Mouse (Mus musculus) embryonic facial prominence, embryonic 10.5 days (tissue): ENCODE data around the gene Rimbp2. TPM values are rescaled to one million over a fixed set of nuclear protein-coding genes. Genes with fewer than 3 reads are reported as not detected.

Experiments used
- DNase-seq: peaks from one replicate; pipeline ENCODE4 v3.0.0-alpha.2; 2017; ENCODE audit warnings: low spot score
- H3K27ac ChIP-seq: fragments of 300-500 bp; sonication (generic); replicated peaks from 2 replicates; pipeline ENCODE4 v1.5.1; 2016; ENCODE audit warnings: mild to moderate bottlenecking
- H3K27me3 ChIP-seq: fragments of 300-500 bp; sonication (generic); replicated peaks from 2 replicates; pipeline ENCODE4 v1.6.1; 2016; ENCODE audit warnings: low read depth, mild to moderate bottlenecking; ENCODE audit not compliant: poor library complexity, severe bottlenecking
- H3K36me3 ChIP-seq: fragments of 300-500 bp; sonication (generic); replicated peaks from 2 replicates; pipeline ENCODE4 v1.6.1; 2016; ENCODE audit warnings: mild to moderate bottlenecking, moderate library complexity
- H3K4me1 ChIP-seq: fragments of 300-500 bp; sonication (generic); 2 replicates; pipeline ENCODE4 v1.6.1; 2016
- H3K4me3 ChIP-seq: fragments of 300-500 bp; sonication (generic); 2 replicates; pipeline ENCODE4 v1.5.1; 2016; ENCODE audit warnings: mild to moderate bottlenecking, moderate library complexity
- H3K9me3 ChIP-seq: fragments of 300-500 bp; sonication (generic); 2 replicates; pipeline ENCODE4 v1.6.1; 2016; ENCODE audit warnings: mild to moderate bottlenecking
- whole genome bisulfite sequencing: fragments of 180-500 bp; shearing (Covaris S2); methylation state at CpG from one replicate; pipeline ENCODE4 v1.1.7; 2016; 5-methylcytosine and 5-hydroxymethylcytosine counted together
- polyA plus RNA-seq: library from polyadenylated mRNA; unstranded; fragments of >200 nt; fragmentation: Nextera tagmentation; extraction: Ambion mirVana; gene quantifications from 2 replicates; pipeline ENCODE4 v1.2.1, GENCODE M21; 2016

The Rimbp2 gene
- polyA plus RNA-seq, 1 experiment from 2014 or later = 0.42 TPM

DNA sequence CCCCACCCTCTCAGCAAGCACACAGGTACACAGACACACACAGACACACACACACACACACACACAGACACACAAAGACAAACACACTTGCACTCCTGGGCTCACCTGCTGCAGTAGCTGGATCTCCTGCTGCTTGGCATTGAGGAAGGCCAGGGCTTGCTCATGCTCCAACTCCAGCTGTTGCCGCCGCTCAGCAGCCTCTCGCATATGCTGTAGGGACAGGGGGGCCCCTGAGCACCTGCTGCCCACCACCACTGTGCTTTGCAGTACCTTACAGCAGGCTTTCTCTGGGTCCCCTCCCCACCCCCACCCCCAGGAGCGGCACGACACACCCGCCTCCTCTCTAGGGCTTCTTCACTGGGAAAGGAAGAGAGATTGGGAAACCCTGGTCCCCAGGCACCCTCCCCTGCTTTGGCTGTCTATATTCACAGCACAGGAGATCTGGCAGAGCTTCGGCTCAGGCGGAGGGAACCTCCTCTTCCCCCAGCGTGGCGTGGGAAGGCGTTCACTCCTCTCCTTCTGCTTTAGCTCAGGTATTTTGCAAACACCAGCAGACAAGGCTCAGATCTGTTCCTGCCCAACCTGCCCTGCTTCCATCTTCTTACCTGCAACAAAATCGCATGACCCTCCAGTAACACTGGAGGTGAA, 133.5 kb downstream of the Rimbp2 start:
- no peaks in the 10 kb centered on the region for H3K36me3 ChIP-seq
- 57% methylated on average over 12 of the region's 12 CpGs for WGBS
- no peaks in the 10 kb centered on the region for H3K9me3 ChIP-seq
- no peaks in the 10 kb centered on the region; the same call in 1 of the 2 replicates for H3K27me3 ChIP-seq
- no peak overlapping the region for H3K4me3 ChIP-seq
- H3K4me1 ChIP-seq = no peaks in the 10 kb centered on the region
- no peak overlapping the region for H3K27ac ChIP-seq
- DNase-seq = no peak

- no peaks in the 10 kb centered on the region for H3K4me1 ChIP-seq
- DNase-seq = no peak
- no peaks in the 10 kb centered on the region for H3K36me3 ChIP-seq
- 80% methylated on average over 8 of the region's 8 CpGs for WGBS
- no peak overlapping the region for H3K4me3 ChIP-seq
- peaks cover 17% of the 10 kb centered on the region for H3K27me3 ChIP-seq
- no peak overlapping the region for H3K27ac ChIP-seq
- no peaks in the 10 kb centered on the region for H3K9me3 ChIP-seq
Measured at GRCm38 (mm10) chr5:128815629-128816028, 137.7 kb downstream of the Rimbp2 start.

GRCm38 (mm10) chr5:128815078-128815477, 138.2 kb downstream of the Rimbp2 start:
- DNase-seq = no peak
- WGBS = 80% methylated on average over 6 of the region's 6 CpGs
- H3K27ac ChIP-seq = no peak overlapping the region
- H3K27me3 ChIP-seq = peaks cover 17% of the 10 kb centered on the region
- H3K9me3 ChIP-seq = no peaks in the 10 kb centered on the region
- H3K4me3 ChIP-seq = no peak overlapping the region
- 0 out of 2 replicates have a peak, but pooled peaks cover 3% of the 10 kb centered on the region for H3K4me1 ChIP-seq
- no peaks in the 10 kb centered on the region for H3K36me3 ChIP-seq

- no peaks in the 10 kb centered on the region for H3K9me3 ChIP-seq
- peaks cover 17% of the 10 kb centered on the region for H3K27me3 ChIP-seq
- no peak overlapping the region for H3K4me3 ChIP-seq
- no peaks in the 10 kb centered on the region for H3K36me3 ChIP-seq
- no peak overlapping the region for H3K27ac ChIP-seq
- DNase-seq = peak; percentile 37
- 0 out of 2 replicates have a peak, but pooled peaks cover 5% of the 10 kb centered on the region for H3K4me1 ChIP-seq
- WGBS = 25% methylated on average over 11 of the region's 11 CpGs
Measured at GRCm38 (mm10) chr5:128813121-128813520, 140.2 kb downstream of the Rimbp2 start.

DNA sequence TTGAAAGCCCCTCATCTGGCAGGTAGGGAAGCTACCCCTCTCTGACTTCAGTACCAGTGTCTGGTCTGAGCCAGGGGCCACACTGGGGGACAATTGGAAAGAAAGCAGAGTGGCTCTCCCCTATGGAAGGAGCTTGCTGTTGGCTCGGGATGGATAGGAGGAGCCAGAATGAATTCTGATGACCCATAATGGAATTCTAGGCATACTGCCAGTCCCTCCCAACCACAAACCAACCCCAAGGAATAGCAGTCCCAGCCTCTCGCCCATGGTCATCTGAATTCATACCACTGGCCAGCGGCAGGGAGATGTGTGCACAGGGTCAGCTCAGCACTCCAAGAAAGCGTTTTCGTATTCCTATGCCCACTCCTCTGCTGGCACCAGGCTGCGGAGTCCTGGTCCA, 141.9 kb downstream of the Rimbp2 start:
- Histone ChIP-seq H3K36me3 (no peaks in the 10 kb centered on the region), H3K9me3 (no peaks in the 10 kb centered on the region), H3K4me3 (no peak overlapping the region), H3K27ac (no peak overlapping the region), H3K27me3 (peaks cover 17% of the 10 kb centered on the region), H3K4me1 (0 out of 2 replicates have a peak, but pooled peaks cover 5% of the 10 kb centered on the region)
- 89% methylated on average over 6 of the region's 6 CpGs for WGBS
- DNase-seq = no peak

DNA sequence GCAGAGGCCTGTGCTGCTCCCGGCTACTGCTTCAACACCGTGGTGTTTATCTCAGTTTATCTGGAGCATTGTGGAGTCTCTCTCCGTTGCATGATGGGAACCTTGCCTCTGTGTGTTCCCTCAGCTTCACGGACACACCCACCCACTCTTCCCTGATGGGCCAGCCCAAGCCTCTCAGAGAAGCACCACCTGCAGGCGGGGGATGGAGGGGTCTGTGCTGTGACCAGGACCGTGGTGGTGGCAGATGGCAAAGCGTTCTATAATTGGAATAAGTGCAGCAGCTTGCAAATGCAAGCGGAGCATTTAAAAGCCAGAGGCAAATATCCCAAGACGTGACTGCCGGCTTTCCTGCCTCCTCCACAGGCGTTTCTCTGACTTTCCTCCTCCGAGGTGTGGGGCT, 143.3 kb downstream of the Rimbp2 start:
- Histone ChIP-seq H3K27ac (no peak overlapping the region), H3K27me3 (peaks cover 17% of the 10 kb centered on the region), H3K4me1 (0 out of 2 replicates have a peak, but pooled peaks cover 5% of the 10 kb centered on the region), H3K9me3 (no peaks in the 10 kb centered on the region), H3K36me3 (no peaks in the 10 kb centered on the region), H3K4me3 (no peak overlapping the region)
- 70% methylated on average over 12 of the region's 12 CpGs for WGBS
- DNase-seq = no peak

GRCm38 (mm10) chr5:128809406-128809805, 143.9 kb downstream of the Rimbp2 start:
- H3K27ac ChIP-seq = no peak overlapping the region

DNA sequence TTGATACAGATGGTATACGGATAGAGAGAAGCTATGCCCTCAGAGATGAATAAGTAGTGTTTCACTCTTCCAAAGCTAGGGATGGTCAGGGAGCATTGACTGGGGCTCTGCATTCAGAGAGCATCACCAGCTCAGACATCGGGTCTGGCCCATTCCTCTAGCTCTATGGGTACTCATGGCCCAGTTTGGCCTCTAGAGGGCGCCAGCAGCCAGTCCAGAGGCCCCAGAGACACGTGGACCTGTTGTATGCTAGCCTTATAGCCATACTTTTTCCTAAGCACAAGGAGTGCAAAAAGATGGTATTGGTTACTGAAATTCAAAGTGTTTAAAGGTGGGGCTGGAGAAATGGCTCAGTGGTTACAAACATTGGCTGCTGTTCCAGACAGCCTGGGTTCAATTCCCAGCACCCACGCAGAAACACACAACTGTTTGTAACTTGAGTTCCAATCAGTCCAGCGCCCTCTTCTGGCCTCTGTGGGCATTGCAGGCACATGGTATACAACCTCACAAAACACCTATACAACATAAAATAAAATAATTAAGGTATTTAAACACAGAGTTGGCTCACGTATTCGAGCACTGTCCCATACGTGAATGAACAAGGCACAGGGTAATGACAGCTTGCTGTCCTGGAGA, 144.6 kb downstream of the Rimbp2 start:
- 0 out of 2 replicates have a peak, but pooled peaks cover 5% of the 10 kb centered on the region for H3K4me1 ChIP-seq
- WGBS = 58% methylated on average over 9 of the region's 9 CpGs
- no peak overlapping the region for H3K27ac ChIP-seq
- 0 out of 2 replicates have a peak, but pooled peaks cover 8% of the 10 kb centered on the region for H3K27me3 ChIP-seq
- no peaks in the 10 kb centered on the region for H3K9me3 ChIP-seq
- peak; percentile 42 for DNase-seq
- H3K36me3 ChIP-seq = no peaks in the 10 kb centered on the region
- no peak overlapping the region for H3K4me3 ChIP-seq

More at GRCm38 (mm10) chr5:128809406-128809805, 143.9 kb downstream of the Rimbp2 start:
- Histone ChIP-seq H3K4me1 (0 out of 2 replicates have a peak, but pooled peaks cover 5% of the 10 kb centered on the region), H3K36me3 (no peaks in the 10 kb centered on the region), H3K27me3 (peaks cover 15% of the 10 kb centered on the region), H3K9me3 (no peaks in the 10 kb centered on the region), H3K4me3 (no peak overlapping the region)
- WGBS = 51% methylated on average over 5 of the region's 5 CpGs
- DNase-seq = peak; percentile 53

- WGBS = 87% methylated on average over 9 of the region's 9 CpGs
- DNase-seq = no peak
- 0 out of 2 replicates have a peak, but pooled peaks cover 5% of the 10 kb centered on the region for H3K4me1 ChIP-seq
- no peaks in the 10 kb centered on the region for H3K27me3 ChIP-seq
- H3K36me3 ChIP-seq = no peaks in the 10 kb centered on the region
- no peak overlapping the region for H3K4me3 ChIP-seq
- no peak overlapping the region for H3K27ac ChIP-seq
- H3K9me3 ChIP-seq = no peaks in the 10 kb centered on the region
Measured at GRCm38 (mm10) chr5:128807408-128807807, 145.9 kb downstream of the Rimbp2 start.

DNA sequence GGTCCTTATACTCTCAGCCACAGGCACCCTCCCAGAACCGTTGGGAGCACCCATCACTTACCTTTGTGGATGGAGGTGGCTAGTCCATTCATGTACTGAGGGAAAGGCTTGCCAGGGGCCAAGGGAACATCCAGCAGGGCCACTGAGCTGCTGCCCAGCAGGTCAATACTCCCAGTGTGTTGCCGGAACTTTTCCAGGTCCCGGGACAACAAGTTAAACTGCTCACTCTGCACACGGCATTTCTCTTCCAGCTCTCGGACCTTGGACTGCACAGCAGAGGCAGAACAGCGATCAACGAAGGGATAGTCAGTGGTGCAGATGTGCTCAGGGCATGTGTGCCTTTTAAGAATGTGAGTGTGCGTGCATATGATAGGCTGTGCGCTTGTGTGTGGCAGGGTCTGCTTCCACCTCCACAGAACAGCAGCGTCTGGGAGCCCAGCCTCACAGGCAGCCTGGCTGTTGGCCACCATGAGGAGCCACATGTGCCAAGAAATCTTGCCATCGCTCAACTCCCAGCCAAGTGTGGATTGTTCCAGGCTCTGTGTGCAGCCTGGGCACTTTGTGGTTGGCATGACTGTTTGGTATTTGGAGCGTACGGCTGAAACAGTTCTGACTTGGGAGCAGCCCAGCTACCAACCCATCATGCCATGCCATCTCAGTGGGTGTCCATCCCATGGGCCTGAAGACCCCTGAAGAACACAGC, 146.8 kb downstream of the Rimbp2 start:
- no peak overlapping the region for H3K4me3 ChIP-seq
- DNase-seq = no peak
- no peaks in the 10 kb centered on the region for H3K36me3 ChIP-seq
- H3K9me3 ChIP-seq = no peaks in the 10 kb centered on the region
- WGBS = 90% methylated on average over 13 of the region's 13 CpGs
- no peak overlapping the region for H3K27ac ChIP-seq
- H3K4me1 ChIP-seq = 0 out of 2 replicates have a peak, but pooled peaks cover 5% of the 10 kb centered on the region
- H3K27me3 ChIP-seq = no peaks in the 10 kb centered on the region

- no peaks in the 10 kb centered on the region for H3K27me3 ChIP-seq
- no peak for DNase-seq
- 77% methylated on average over 2 of the region's 2 CpGs for whole genome bisulfite sequencing
- no peaks in the 10 kb centered on the region for H3K36me3 ChIP-seq
- H3K27ac ChIP-seq = no peak overlapping the region
- H3K4me3 ChIP-seq = no peak overlapping the region
- H3K4me1 ChIP-seq = 0 out of 2 replicates have a peak, but pooled peaks cover 2% of the 10 kb centered on the region
- H3K9me3 ChIP-seq = no peaks in the 10 kb centered on the region
Measured at GRCm38 (mm10) chr5:128805092-128805491, 148.2 kb downstream of the Rimbp2 start.

GRCm38 (mm10) chr5:128800592-128800991, 152.7 kb downstream of the Rimbp2 start:
- H3K27me3 ChIP-seq = no peaks in the 10 kb centered on the region
- H3K27ac ChIP-seq = no peak overlapping the region
- no peaks in the 10 kb centered on the region for H3K4me1 ChIP-seq
- no peaks in the 10 kb centered on the region for H3K9me3 ChIP-seq
- H3K4me3 ChIP-seq = no peak overlapping the region
- DNase-seq = no peak
- 88% methylated on average over 5 of the region's 5 CpGs for WGBS
- no peaks in the 10 kb centered on the region for H3K36me3 ChIP-seq
